Mouse (Mus musculus) kidney, embryonic 14.5 days (tissue): ENCODE measurements around the gene Tgfbr3. TPM values are rescaled to one million over a fixed set of nuclear protein-coding genes. Genes with fewer than 3 reads are reported as not detected.

ENCODE experiments used
- ATAC-seq: fragments of 200-750 bp; cut with Nextera tagmentation; 2 replicates; pipeline ENCODE4 v1.8.0; 2017; ENCODE audit warnings: moderate number of reproducible peaks, mild to moderate bottlenecking, moderate TSS enrichment, moderate library complexity; ENCODE audit not compliant: low FRiP score, low TSS enrichment
- H3K27ac ChIP-seq: fragments of 300-500 bp; sonication (generic); 2 replicates; pipeline ENCODE4 v1.5.1; 2014; ENCODE audit warnings: low read depth, mild to moderate bottlenecking, low read length, moderate library complexity, mixed read lengths
- H3K27me3 ChIP-seq: fragments of 300-500 bp; sonication (generic); 2 replicates; pipeline ENCODE4 v1.6.1; 2014; ENCODE audit warnings: mild to moderate bottlenecking, low read length; ENCODE audit not compliant: control insufficient read depth, insufficient read depth
- H3K36me3 ChIP-seq: fragments of 300-500 bp; sonication (generic); 2 replicates; pipeline ENCODE4 v1.6.1; 2014; ENCODE audit warnings: low read length, mixed read lengths; ENCODE audit not compliant: control insufficient read depth, insufficient read depth
- H3K4me1 ChIP-seq: fragments of 300-500 bp; sonication (generic); 2 replicates; pipeline ENCODE4 v1.6.1; 2014; ENCODE audit warnings: low read length, mixed read lengths; ENCODE audit not compliant: control insufficient read depth, insufficient read depth
- H3K4me2 ChIP-seq: fragments of 300-500 bp; sonication (generic); replicated peaks from 2 replicates; pipeline ENCODE4 v1.6.1; 2014; ENCODE audit warnings: low read depth, mild to moderate bottlenecking, low read length
- H3K4me3 ChIP-seq: fragments of 300-500 bp; sonication (generic); 2 replicates; pipeline ENCODE4 v1.5.1; 2014; ENCODE audit warnings: mild to moderate bottlenecking, low read length
- H3K9ac ChIP-seq: fragments of 300-500 bp; sonication (generic); 2 replicates; pipeline ENCODE4 v1.6.1; 2014; ENCODE audit warnings: low read depth, mild to moderate bottlenecking, low read length, moderate library complexity
- H3K9me3 ChIP-seq: fragments of 300-500 bp; sonication (generic); 2 replicates; pipeline ENCODE4 v1.6.1; 2016; ENCODE audit warnings: low read length; ENCODE audit not compliant: control insufficient read depth
- WGBS: fragments of 180-500 bp; shearing (Covaris S2); extraction: QIAGEN DNeasy Blood & Tissue Kit; methylation state at CpG from one replicate; pipeline ENCODE4 v1.1.7; 2014; 5-methylcytosine and 5-hydroxymethylcytosine counted together
- polyA plus RNA-seq: library from polyadenylated mRNA; unstranded; fragments of >200 nt; fragmentation: Nextera tagmentation; extraction: Ambion mirVana; gene quantifications from 2 replicates; pipeline ENCODE4 v1.2.1, GENCODE M21; 2014

Tgfbr3 gene
- polyA plus RNA-seq = 7.5 and 18.0 TPM in 2 replicates

GRCm38 (mm10) chr5:107289234-107289764 lies at the start of gene Tgfbr3:
Tgfbr3 (minus strand) TSS chr5:107289629.
- no peaks in the 10 kb centered on the region for H3K36me3 ChIP-seq
- H3K27me3 ChIP-seq = no peaks in the 10 kb centered on the region
- peak; percentile 96 for ATAC-seq
- H3K9ac ChIP-seq = peak within 1 kb of the TSS; percentile 71
- peak within 1 kb of the TSS; percentile 92 for H3K27ac ChIP-seq
- no peaks in the 10 kb centered on the region for H3K9me3 ChIP-seq
- H3K4me1 ChIP-seq = peaks cover 16% of the 10 kb centered on the region; the same call in 1 of the 2 replicates
- H3K4me3 ChIP-seq = peak within 1 kb of the TSS; percentile 64
- WGBS = under 1% methylated on average over 49 of the region's 54 CpGs
- H3K4me2 ChIP-seq = peak within 1 kb of the TSS; percentile 97

GRCm38 (mm10) chr5:107330916-107331421 lies 41.5 kb upstream of the Tgfbr3 start, which contains the start of gene Brdt:
Brdt (plus strand) TSS chr5:107331159.
- 90% methylated on average over 30 of the region's 30 CpGs for WGBS
- no peaks in the 10 kb centered on the region for H3K27me3 ChIP-seq
- H3K4me3 ChIP-seq = no peak within 1 kb of the TSS
- H3K9me3 ChIP-seq = no peaks in the 10 kb centered on the region
- no peaks in the 10 kb centered on the region for H3K4me1 ChIP-seq
- H3K36me3 ChIP-seq = no peaks in the 10 kb centered on the region
- ATAC-seq = no peak
- no peak within 1 kb of the TSS for H3K9ac ChIP-seq
- H3K4me2 ChIP-seq = no peak within 1 kb of the TSS
- H3K27ac ChIP-seq = no peak within 1 kb of the TSS

GRCm38 (mm10) chr5:107320703-107321102 lies 31.3 kb upstream of the Tgfbr3 start:
- Histone ChIP-seq H3K4me3 (no peak overlapping the region), H3K27me3 (no peaks in the 10 kb centered on the region), H3K9ac (no peak overlapping the region), H3K27ac (no peak overlapping the region), H3K4me2 (no peak overlapping the region), H3K9me3 (peaks cover 4% of the 10 kb centered on the region; the same call in 1 of the 2 replicates), H3K4me1 (no peaks in the 10 kb centered on the region), H3K36me3 (no peaks in the 10 kb centered on the region)
- WGBS = 13% methylated on average over 1 of the region's 1 CpGs
- no peak for ATAC-seq

DNA sequence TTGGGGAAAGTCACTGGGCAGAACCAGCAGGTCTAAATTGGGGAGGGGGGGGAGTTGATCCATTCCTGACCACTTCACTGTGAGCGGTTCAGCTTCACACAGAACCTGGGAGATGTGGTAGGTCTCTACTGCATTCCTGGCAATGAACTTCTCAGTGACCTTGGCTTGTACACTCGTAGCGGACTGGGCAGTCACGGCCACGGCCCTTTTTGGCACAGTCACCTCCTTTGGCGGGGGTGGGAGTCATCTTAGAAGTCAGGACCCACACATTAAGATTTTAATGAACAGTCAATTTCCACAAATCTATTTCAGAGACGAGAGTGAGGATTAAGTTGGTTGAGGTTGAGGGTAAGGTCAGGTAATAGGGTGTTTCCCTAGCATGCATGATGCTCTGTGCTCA lies 27.7 kb upstream of the Tgfbr3 start:
- Histone ChIP-seq H3K4me3 (no peak overlapping the region), H3K27me3 (no peaks in the 10 kb centered on the region), H3K27ac (no peak overlapping the region), H3K9ac (no peak overlapping the region), H3K36me3 (no peaks in the 10 kb centered on the region), H3K4me1 (no peaks in the 10 kb centered on the region), H3K4me2 (no peak overlapping the region), H3K9me3 (peaks cover 4% of the 10 kb centered on the region; the same call in 1 of the 2 replicates)
- 92% methylated on average over 7 of the region's 7 CpGs for WGBS
- no peak for ATAC-seq

GRCm38 (mm10) chr5:107307432-107307831 lies 18.0 kb upstream of the Tgfbr3 start:
- no peak overlapping the region for H3K4me3 ChIP-seq
- no peak overlapping the region for H3K9ac ChIP-seq
- WGBS = 73% methylated on average over 4 of the region's 4 CpGs
- no peak for ATAC-seq
- no peak overlapping the region for H3K27ac ChIP-seq
- no peak overlapping the region for H3K4me2 ChIP-seq
- no peaks in the 10 kb centered on the region for H3K27me3 ChIP-seq
- peaks cover 8% of the 10 kb centered on the region; the same call in 1 of the 2 replicates for H3K4me1 ChIP-seq
- no peaks in the 10 kb centered on the region for H3K36me3 ChIP-seq
- H3K9me3 ChIP-seq = no peaks in the 10 kb centered on the region

DNA sequence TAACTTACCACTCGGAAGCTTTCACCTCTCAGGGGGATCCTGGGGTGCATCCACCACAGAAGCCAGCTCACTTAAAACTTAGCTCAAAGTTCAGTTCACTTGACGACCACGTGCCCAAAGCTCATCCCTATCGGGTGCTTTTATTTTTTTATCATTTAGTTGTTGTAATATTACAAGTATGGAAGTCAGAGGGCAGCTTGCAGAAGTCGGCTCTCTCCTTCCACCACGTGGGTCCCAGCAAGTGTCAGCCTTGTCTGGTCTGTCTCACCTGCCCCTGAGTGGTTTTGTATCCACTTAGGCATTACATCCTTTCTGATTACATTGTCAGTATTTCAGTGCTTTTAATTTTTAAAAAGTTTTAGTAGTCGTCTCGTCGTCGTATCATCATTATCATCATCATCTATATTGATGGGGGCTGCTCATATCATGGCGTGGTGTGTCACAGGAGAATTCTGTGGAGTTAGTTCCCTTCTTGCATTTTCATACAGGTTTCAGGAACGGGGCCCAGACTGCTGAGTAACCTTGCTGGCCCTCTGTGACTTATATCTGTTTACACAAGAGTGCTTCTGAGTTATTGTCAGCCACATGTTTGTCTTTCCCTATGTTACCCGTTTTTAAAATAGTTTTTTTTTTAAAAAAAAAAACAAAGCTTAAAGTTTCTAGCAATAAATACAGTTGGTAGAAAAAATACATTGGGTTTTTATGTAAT lies 14.8 kb upstream of the Tgfbr3 start:
- Histone ChIP-seq H3K4me1 (peaks cover 8% of the 10 kb centered on the region; the same call in 1 of the 2 replicates), H3K27ac (no peak overlapping the region), H3K36me3 (no peaks in the 10 kb centered on the region), H3K27me3 (no peaks in the 10 kb centered on the region), H3K9ac (no peak overlapping the region), H3K4me2 (no peak overlapping the region), H3K4me3 (no peak overlapping the region), H3K9me3 (no peaks in the 10 kb centered on the region)
- WGBS = 60% methylated on average over 13 of the region's 13 CpGs
- no peak for ATAC-seq

- Histone ChIP-seq H3K27ac (no peak overlapping the region), H3K27me3 (no peaks in the 10 kb centered on the region), H3K9ac (no peak overlapping the region), H3K4me1 (peaks cover 8% of the 10 kb centered on the region; the same call in 1 of the 2 replicates), H3K9me3 (no peaks in the 10 kb centered on the region), H3K4me2 (no peak overlapping the region), H3K4me3 (no peak overlapping the region), H3K36me3 (no peaks in the 10 kb centered on the region)
- 35% methylated on average over 11 of the region's 11 CpGs for WGBS
- peak; percentile 85 for ATAC-seq
These were observed 14.0 kb upstream of the Tgfbr3 start for GRCm38 (mm10) chr5:107303350-107303861.

GRCm38 (mm10) chr5:107298854-107299253 lies 9.4 kb upstream of the Tgfbr3 start:
- H3K4me3 ChIP-seq = no peak overlapping the region
- 74% methylated on average over 11 of the region's 11 CpGs for WGBS
- no peaks in the 10 kb centered on the region for H3K36me3 ChIP-seq
- no peaks in the 10 kb centered on the region for H3K9me3 ChIP-seq
- H3K4me1 ChIP-seq = peaks cover 3% of the 10 kb centered on the region; the same call in 1 of the 2 replicates
- no peak overlapping the region for H3K27ac ChIP-seq
- no peak for ATAC-seq
- no peak overlapping the region for H3K4me2 ChIP-seq
- H3K9ac ChIP-seq = no peak overlapping the region
- H3K27me3 ChIP-seq = no peaks in the 10 kb centered on the region
